Mouse (Mus musculus) lung, adult 2 months (tissue): ENCODE measurements around the gene 2210016F16Rik.

Source experiments
- CTCF ChIP-seq: fragments of 200-500 bp; IDR thresholded peaks from 2 replicates; pipeline ENCODE4 v1.5.1; 2011; ENCODE audit warnings: mild to moderate bottlenecking, low read length, control low read depth; ENCODE audit not compliant: insufficient read depth
- POLR2A ChIP-seq: fragments of 200-500 bp; IDR thresholded peaks from 2 replicates; pipeline ENCODE4 v1.6.1; 2011; ENCODE audit warnings: low read depth, mild to moderate bottlenecking, control low read depth, low read length, borderline replicate concordance; ENCODE audit errors: extremely low read depth

GRCm38 (mm10) chr13:58422242-58422641 lies 37.2 kb upstream of the 2210016F16Rik start:
- TF ChIP-seq POLR2A (no peak), CTCF (no peak)
